Mouse (Mus musculus) megakaryocyte, embryonic 14.5 days (primary cell): Measurements from ENCODE around the gene Hoxd3. TPM values are rescaled to one million over a fixed set of nuclear protein-coding genes. Genes with fewer than 3 reads are reported as not detected.

Experiments
- H3K27me3 ChIP-seq: replicated peaks from 2 replicates; pipeline ENCODE3; 2012; ENCODE audit warnings: inconsistent platforms
- H3K36me3 ChIP-seq: replicated peaks from 2 replicates; pipeline ENCODE3; 2012; ENCODE audit warnings: low read length, inconsistent platforms, mixed read lengths
- H3K4me1 ChIP-seq: 2 replicates; pipeline ENCODE4 v1.6.1; 2012; ENCODE audit warnings: inconsistent platforms
- H3K4me3 ChIP-seq: replicated peaks from 2 replicates; pipeline ENCODE3; 2012; ENCODE audit warnings: moderate library complexity, mild to moderate bottlenecking, inconsistent platforms
- H3K9me3 ChIP-seq: 2 replicates; pipeline ENCODE4 v1.6.1; 2012; ENCODE audit warnings: inconsistent platforms
- FLI1 ChIP-seq: IDR thresholded peaks from 2 replicates; pipeline ENCODE4 v1.6.1; 2012; ENCODE audit warnings: low read length, inconsistent platforms, mixed read lengths
- GATA1 ChIP-seq: IDR thresholded peaks from 3 replicates; pipeline ENCODE4 v1.6.1; 2012; ENCODE audit warnings: mixed read lengths, low read length, inconsistent platforms, borderline replicate concordance
- polyA plus RNA-seq: library from polyadenylated mRNA; stranded (reverse); fragments of >175 nt; gene quantifications from 2 replicates; pipeline ENCODE4 v1.2.3, GENCODE M21; 2012; ENCODE audit warnings: low replicate concordance; ENCODE audit not compliant: insufficient read depth

The Hoxd3 gene
- polyA plus RNA-seq, 1 experiment = not detected

GRCm38 (mm10) chr2:74691995-74692807 lies 19.5 kb upstream of the Hoxd3 start:
- Histone ChIP-seq H3K9me3 (peaks cover 11% of the 10 kb centered on the region), H3K27me3 (peaks cover 98% of the 10 kb centered on the region), H3K36me3 (no peaks in the 10 kb centered on the region), H3K4me1 (peaks cover 30% of the 10 kb centered on the region), H3K4me3 (no peak overlapping the region)
- no peak for TF ChIP-seq FLI1
- TF ChIP-seq GATA1 = no peak

- TF ChIP-seq GATA1 = no peak
- TF ChIP-seq FLI1 = no peak
- Histone ChIP-seq H3K4me1 (peaks cover 27% of the 10 kb centered on the region), H3K4me3 (no peak overlapping the region), H3K9me3 (peaks cover 11% of the 10 kb centered on the region), H3K27me3 (peaks cover 98% of the 10 kb centered on the region), H3K36me3 (no peaks in the 10 kb centered on the region)
Measured at GRCm38 (mm10) chr2:74692808-74693431, 18.8 kb upstream of the Hoxd3 start.

GRCm38 (mm10) chr2:74693432-74693827 lies 18.3 kb upstream of the Hoxd3 start:
- Histone ChIP-seq H3K36me3 (no peaks in the 10 kb centered on the region), H3K9me3 (peaks cover 11% of the 10 kb centered on the region), H3K4me3 (no peak overlapping the region), H3K27me3 (peaks cover 99% of the 10 kb centered on the region), H3K4me1 (peaks cover 32% of the 10 kb centered on the region)
- no peak for TF ChIP-seq GATA1
- no peak for TF ChIP-seq FLI1

- H3K4me3 ChIP-seq = peak overlapping the region; percentile 79
- peaks cover 33% of the 10 kb centered on the region for H3K4me1 ChIP-seq
- no peaks in the 10 kb centered on the region for H3K36me3 ChIP-seq
- no peak for TF ChIP-seq GATA1
- no peak for TF ChIP-seq FLI1
- peaks cover 11% of the 10 kb centered on the region for H3K9me3 ChIP-seq
- H3K27me3 ChIP-seq = peaks cover 99% of the 10 kb centered on the region
Measured at GRCm38 (mm10) chr2:74694066-74694465, 17.7 kb upstream of the Hoxd3 start.

GRCm38 (mm10) chr2:74695383-74695782 lies 16.3 kb upstream of the Hoxd3 start:
- H3K4me3 ChIP-seq = no peak overlapping the region
- no peak for TF ChIP-seq FLI1
- TF ChIP-seq GATA1 = no peak
- peaks cover 99% of the 10 kb centered on the region for H3K27me3 ChIP-seq
- peaks cover 30% of the 10 kb centered on the region for H3K4me1 ChIP-seq
- H3K9me3 ChIP-seq = peaks cover 11% of the 10 kb centered on the region
- H3K36me3 ChIP-seq = no peaks in the 10 kb centered on the region

DNA sequence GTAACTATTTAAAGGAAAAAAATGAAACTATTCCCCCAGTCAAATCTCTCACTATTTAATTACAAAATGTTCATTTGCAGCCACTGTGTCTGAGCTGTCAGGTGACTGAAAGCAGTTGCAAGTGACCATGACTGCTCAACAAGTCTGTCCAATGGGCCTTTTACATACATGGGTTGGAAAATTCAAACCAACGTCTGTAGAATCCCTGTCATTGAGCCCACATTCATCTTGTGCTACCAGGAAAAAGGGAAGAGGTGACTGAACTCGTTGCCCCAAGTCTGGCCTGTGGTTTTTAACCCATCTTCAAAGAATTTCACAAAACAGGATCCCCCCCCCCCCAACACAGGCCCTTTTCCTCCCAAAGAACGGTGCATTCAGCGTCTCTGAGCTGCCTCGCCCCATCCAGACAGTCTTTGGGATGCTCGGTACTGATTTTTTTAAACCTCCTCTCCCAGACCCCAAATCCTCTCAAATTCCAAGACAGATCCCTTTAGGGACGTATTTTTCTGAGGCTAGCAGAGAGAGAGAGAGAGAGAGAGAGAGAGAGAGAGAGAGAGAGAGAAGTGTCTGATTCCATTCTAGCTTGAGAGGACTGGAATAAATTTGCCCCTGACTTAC lies 15.8 kb upstream of the Hoxd3 start:
- H3K9me3 ChIP-seq = peaks cover 11% of the 10 kb centered on the region
- TF ChIP-seq GATA1 = no peak
- no peak for TF ChIP-seq FLI1
- H3K36me3 ChIP-seq = no peaks in the 10 kb centered on the region
- H3K4me1 ChIP-seq = peaks cover 30% of the 10 kb centered on the region
- peaks cover 99% of the 10 kb centered on the region for H3K27me3 ChIP-seq
- H3K4me3 ChIP-seq = no peak overlapping the region

- no peaks in the 10 kb centered on the region for H3K36me3 ChIP-seq
- no peak overlapping the region for H3K4me3 ChIP-seq
- H3K4me1 ChIP-seq = peaks cover 24% of the 10 kb centered on the region
- TF ChIP-seq FLI1 = no peak
- TF ChIP-seq GATA1 = no peak
- H3K9me3 ChIP-seq = peaks cover 3% of the 10 kb centered on the region
- H3K27me3 ChIP-seq = peaks cover 99% of the 10 kb centered on the region
Measured at GRCm38 (mm10) chr2:74696442-74697335, 15.0 kb upstream of the Hoxd3 start.

DNA sequence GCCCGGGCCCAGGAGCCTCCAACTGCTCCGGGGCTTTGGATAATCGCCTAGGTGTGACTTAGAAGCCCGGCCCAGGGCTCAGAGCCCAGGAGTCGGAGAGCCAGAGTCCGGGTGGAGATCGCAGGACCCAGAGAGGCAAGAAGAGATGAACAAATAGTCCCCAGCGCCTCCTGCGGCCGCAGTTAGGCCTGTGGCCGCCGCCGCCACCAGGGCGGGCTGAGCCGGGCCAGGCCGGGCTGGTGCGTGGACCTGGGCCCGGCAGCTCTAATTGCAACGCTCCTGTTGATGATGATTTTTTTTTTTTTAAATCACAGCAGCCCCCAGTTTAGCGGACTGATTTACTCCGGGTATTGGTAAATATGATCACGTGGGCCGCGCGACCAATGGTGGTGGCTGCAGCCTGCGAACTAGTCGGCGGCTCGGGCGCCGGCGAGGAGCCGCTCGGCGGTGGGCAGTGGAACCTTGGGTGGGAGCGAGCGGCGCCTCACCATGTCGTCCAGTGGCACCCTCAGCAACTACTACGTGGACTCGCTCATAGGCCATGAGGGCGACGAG lies 14.1 kb upstream of the Hoxd3 start, which contains the start of gene Hoxd9:
Gene Hoxd9 (plus strand): TSS at position 161 of the 555 bp plus-strand sequence.
- no peaks in the 10 kb centered on the region for H3K36me3 ChIP-seq
- H3K9me3 ChIP-seq = no peaks in the 10 kb centered on the region
- H3K4me1 ChIP-seq = peaks cover 16% of the 10 kb centered on the region
- no peak for TF ChIP-seq GATA1
- no peak for TF ChIP-seq FLI1
- H3K4me3 ChIP-seq = peak within 1 kb of the TSS; percentile 79
- peaks cover 96% of the 10 kb centered on the region for H3K27me3 ChIP-seq
